Mouse (Mus musculus) midbrain, embryonic 13.5 days (tissue): ENCODE measurements around the gene Tacstd2. TPM values are rescaled to one million over a fixed set of nuclear protein-coding genes. Genes with fewer than 3 reads are reported as not detected.

ENCODE experiments used
- ATAC-seq: fragments of 200-750 bp; cut with Nextera tagmentation; 2 replicates; pipeline ENCODE4 v1.8.0; 2017; ENCODE audit warnings: mild to moderate bottlenecking, moderate TSS enrichment, moderate library complexity
- H3K27ac ChIP-seq: fragments of 300-500 bp; sonication (generic); 2 replicates; pipeline ENCODE4 v1.5.1; 2015; ENCODE audit warnings: inconsistent platforms, mild to moderate bottlenecking, moderate library complexity
- H3K27me3 ChIP-seq: fragments of 300-500 bp; sonication (generic); 2 replicates; pipeline ENCODE4 v1.6.1; 2015; ENCODE audit warnings: mild to moderate bottlenecking, inconsistent platforms
- H3K36me3 ChIP-seq: fragments of 300-500 bp; sonication (generic); 2 replicates; pipeline ENCODE4 v1.6.1; 2015; ENCODE audit warnings: mild to moderate bottlenecking, inconsistent platforms
- H3K4me1 ChIP-seq: fragments of 300-500 bp; sonication (generic); replicated peaks from 2 replicates; pipeline ENCODE4 v1.6.1; 2015; ENCODE audit warnings: inconsistent platforms
- H3K4me2 ChIP-seq: fragments of 300-500 bp; sonication (generic); replicated peaks from 2 replicates; pipeline ENCODE4 v1.6.1; 2015; ENCODE audit warnings: moderate library complexity, mild to moderate bottlenecking, inconsistent platforms
- H3K4me3 ChIP-seq: fragments of 300-500 bp; sonication (generic); replicated peaks from 2 replicates; pipeline ENCODE4 v1.5.1; 2015; ENCODE audit warnings: mild to moderate bottlenecking, inconsistent platforms
- H3K9ac ChIP-seq: fragments of 300-500 bp; sonication (generic); replicated peaks from 2 replicates; pipeline ENCODE4 v1.6.1; 2015; ENCODE audit warnings: mild to moderate bottlenecking, inconsistent platforms
- H3K9me3 ChIP-seq: fragments of 300-500 bp; sonication (generic); 2 replicates; pipeline ENCODE4 v1.6.1; 2016; ENCODE audit warnings: mild to moderate bottlenecking, inconsistent platforms
- WGBS: fragments of 180-500 bp; shearing (Covaris S2); methylation state at CpG from one replicate; pipeline ENCODE4 v1.1.7; 2015; 5-methylcytosine and 5-hydroxymethylcytosine counted together
- polyA plus RNA-seq: library from polyadenylated mRNA; unstranded; fragments of >200 nt; fragmentation: Nextera tagmentation; extraction: Ambion mirVana; gene quantifications from 2 replicates; pipeline ENCODE4 v1.2.1, GENCODE M21; 2015

Gene Tacstd2
- polyA plus RNA-seq, result 0.18 and 0.20 TPM in 2 replicates

DNA sequence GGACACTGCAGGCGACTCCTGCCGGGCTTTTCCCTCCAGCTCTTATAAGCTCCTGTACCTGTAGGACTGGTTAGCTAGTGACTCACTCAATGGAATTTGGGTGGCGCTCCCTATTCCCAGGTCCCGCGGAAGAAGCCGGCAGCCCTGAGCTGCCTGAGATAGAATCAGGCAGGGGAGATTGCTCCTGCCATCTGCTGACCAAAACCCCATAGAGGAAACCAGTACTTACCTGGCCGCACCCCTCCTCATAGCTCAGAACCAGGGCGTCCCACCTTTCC is at the start of gene Tacstd2:
Tacstd2 (minus strand) TSS at position 20 of the 278 bp plus-strand sequence.
- Histone ChIP-seq H3K9ac (peak within 1 kb of the TSS; percentile 40; the same call in 1 of the 2 replicates), H3K27me3 (peaks cover 62% of the 10 kb centered on the region), H3K9me3 (no peaks in the 10 kb centered on the region), H3K4me2 (peak within 1 kb of the TSS; percentile 74), H3K4me3 (peak within 1 kb of the TSS; percentile 48), H3K36me3 (no peaks in the 10 kb centered on the region), H3K27ac (no peak within 1 kb of the TSS), H3K4me1 (peaks cover 19% of the 10 kb centered on the region)
- no peak; the same call in 1 of the 2 replicates for ATAC-seq
- WGBS, result 4% methylated on average over 8 of the region's 8 CpGs

DNA sequence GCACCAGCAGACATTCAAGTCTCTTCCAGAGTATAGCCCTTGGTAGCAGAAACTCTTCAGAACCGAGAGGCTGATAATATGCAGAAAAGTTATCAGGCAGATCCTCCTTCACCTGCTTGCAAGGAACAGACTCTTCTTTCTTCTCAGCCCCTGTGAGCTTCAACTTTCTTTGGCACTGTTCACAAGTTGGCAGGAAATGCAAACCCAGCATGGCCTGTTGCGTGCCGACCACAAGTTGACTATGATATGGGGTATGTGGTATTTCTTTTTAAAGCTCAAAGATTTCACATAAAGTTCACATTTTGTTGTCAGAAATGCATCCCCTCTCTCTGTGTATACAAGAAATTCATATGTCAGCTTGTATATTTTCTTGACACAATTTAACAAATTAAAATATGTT is 30.7 kb upstream of the Tacstd2 start:
- WGBS, result 87% methylated on average over 3 of the region's 3 CpGs
- ATAC-seq, result no peak
- Histone ChIP-seq H3K27ac (no peak overlapping the region), H3K4me1 (no peaks in the 10 kb centered on the region), H3K36me3 (no peaks in the 10 kb centered on the region), H3K9me3 (no peaks in the 10 kb centered on the region), H3K4me2 (no peak overlapping the region), H3K9ac (no peak overlapping the region), H3K4me3 (no peak overlapping the region), H3K27me3 (no peaks in the 10 kb centered on the region)

DNA sequence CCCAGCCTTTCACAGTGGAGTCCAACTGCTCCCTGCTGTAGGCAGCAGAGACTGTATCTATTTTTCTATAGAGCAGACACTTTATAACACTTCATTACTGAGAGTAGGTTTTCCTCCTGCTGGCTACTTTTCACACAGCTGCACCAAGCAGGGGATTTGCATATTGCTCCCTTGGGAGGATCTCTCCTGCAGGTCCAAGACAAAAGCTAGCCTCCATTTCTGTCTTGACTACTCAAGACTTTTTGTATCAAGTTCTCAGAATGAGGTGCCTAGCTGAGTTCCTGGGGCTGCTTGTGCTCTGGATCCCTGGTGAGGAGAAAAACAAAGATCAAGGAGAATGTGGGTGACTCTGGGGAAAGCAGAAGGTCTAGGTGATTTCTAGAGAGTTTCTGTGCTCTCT is 19.8 kb upstream of the Tacstd2 start:
- Histone ChIP-seq H3K9me3 (no peaks in the 10 kb centered on the region), H3K27me3 (no peaks in the 10 kb centered on the region), H3K27ac (no peak overlapping the region), H3K4me2 (no peak overlapping the region), H3K36me3 (no peaks in the 10 kb centered on the region), H3K4me3 (no peak overlapping the region), H3K4me1 (no peaks in the 10 kb centered on the region), H3K9ac (no peak overlapping the region)
- no peak for ATAC-seq

DNA sequence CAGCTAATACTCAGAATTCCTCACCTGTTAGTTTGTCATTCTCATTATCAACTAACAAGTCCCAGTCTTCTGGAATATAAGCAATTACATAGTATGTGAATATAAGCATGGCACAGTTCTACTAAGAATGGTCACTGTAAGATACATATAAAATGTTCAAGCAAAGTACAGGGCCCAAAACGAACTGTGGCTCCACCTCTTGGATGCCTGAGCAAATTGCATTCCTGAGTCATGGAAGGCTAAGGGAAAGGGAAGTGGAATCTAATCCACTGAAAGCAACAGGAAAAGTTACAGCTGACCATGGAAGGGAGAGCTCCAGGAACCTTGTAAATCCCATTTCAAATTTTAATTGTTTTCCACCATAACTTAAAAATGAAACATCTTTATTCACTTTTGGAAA is 14.0 kb upstream of the Tacstd2 start:
- Histone ChIP-seq H3K27me3 (no peaks in the 10 kb centered on the region), H3K4me3 (no peak overlapping the region), H3K9me3 (no peaks in the 10 kb centered on the region), H3K27ac (no peak overlapping the region), H3K4me2 (no peak overlapping the region), H3K9ac (no peak overlapping the region), H3K36me3 (no peaks in the 10 kb centered on the region), H3K4me1 (no peaks in the 10 kb centered on the region)
- ATAC-seq, result no peak
- WGBS, result 27% methylated on average over 1 of the region's 1 CpGs

DNA sequence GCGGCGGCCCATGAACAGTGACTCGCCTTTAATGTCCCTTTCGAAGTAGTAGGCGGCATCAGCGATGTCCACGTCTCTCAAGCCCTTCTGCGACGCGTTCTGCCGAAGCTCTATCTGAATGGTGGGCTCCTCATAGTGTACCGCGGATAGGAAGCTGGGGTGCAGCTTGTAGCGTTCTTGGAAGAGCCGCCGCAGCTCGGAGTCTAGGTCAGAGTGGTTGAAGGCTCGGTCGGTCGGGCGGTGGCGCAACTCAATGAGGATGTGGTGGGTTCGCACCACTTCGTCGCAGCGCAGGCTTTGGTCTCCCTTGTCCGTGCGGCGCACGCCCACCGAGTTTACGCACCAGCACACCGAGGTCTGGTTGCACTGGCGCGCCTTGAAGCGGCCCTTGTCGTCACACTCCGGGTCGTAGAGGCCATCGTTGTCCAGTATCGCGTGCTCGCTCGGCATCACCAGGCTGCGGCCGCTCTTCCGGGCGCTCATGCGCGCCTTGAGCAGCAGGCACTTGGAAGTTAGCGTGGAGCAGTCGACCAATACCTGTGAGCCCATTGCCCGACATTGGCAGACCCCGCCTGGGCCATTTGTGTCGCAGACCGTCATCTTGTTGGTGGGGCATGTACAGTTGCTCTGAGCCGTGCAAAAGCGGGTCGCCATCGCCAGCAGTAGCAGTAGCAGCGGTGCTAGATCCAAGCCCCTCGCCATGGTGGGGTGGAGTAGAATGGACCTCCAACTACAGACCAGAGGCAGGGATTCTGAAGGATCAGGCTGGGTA is 405 bp downstream of the Tacstd2 start:
- Histone ChIP-seq H3K4me1 (peaks cover 19% of the 10 kb centered on the region), H3K36me3 (no peaks in the 10 kb centered on the region), H3K27me3 (peaks cover 66% of the 10 kb centered on the region), H3K9me3 (no peaks in the 10 kb centered on the region), H3K27ac (no peak overlapping the region), H3K4me2 (peak overlapping the region; percentile 74), H3K9ac (peak overlapping the region; percentile 40; the same call in 1 of the 2 replicates), H3K4me3 (peak overlapping the region; percentile 48)
- peak; percentile 74 for ATAC-seq
- WGBS, result under 1% methylated on average over 62 of the region's 62 CpGs

DNA sequence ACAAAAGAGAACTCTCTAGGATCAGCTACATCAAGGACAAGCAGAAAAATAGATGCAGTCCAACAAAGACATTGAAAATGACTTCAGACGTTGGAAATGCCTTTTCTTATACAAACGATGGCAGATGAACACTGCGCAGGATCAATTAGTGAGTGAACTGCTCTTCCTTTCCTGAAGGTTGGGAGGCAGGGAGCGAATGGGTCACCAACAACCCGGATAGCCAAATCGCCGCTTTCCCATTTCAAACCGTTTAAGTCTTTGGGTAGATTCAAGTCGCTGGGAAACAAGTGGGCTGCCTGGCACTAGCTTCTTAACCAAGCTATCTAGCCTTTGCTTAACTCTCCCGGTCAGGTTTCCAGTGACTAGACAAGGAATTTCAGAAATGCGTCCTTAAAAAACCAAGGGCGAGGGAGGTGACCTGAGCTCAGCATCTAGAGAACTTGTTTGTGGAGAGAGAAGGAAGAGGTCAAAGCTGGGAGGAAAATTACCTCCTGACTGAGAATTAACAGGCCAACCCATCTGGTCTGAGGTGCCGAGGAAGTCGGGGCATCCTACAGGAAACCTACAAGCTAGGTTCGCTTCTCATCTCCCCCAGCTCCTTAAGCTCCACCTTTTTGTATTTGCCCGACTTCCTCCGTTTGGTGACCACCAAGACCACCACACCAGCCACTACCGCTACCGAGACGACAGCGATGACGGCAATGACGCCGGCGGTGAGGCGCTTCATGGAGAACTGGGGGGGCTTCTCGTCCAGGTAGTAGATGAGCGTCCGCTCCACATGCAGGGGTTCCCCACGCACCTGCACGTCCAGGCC is 1.2 kb downstream of the Tacstd2 start:
- Histone ChIP-seq H3K9ac (peak overlapping the region; percentile 40; the same call in 1 of the 2 replicates), H3K4me1 (peaks cover 19% of the 10 kb centered on the region), H3K27me3 (peaks cover 67% of the 10 kb centered on the region), H3K4me2 (peak overlapping the region; percentile 74), H3K4me3 (peak overlapping the region; percentile 48), H3K9me3 (no peaks in the 10 kb centered on the region), H3K27ac (no peak overlapping the region), H3K36me3 (no peaks in the 10 kb centered on the region)
- 9% methylated on average over 31 of the region's 31 CpGs for WGBS
- ATAC-seq, result peak; percentile 21

DNA sequence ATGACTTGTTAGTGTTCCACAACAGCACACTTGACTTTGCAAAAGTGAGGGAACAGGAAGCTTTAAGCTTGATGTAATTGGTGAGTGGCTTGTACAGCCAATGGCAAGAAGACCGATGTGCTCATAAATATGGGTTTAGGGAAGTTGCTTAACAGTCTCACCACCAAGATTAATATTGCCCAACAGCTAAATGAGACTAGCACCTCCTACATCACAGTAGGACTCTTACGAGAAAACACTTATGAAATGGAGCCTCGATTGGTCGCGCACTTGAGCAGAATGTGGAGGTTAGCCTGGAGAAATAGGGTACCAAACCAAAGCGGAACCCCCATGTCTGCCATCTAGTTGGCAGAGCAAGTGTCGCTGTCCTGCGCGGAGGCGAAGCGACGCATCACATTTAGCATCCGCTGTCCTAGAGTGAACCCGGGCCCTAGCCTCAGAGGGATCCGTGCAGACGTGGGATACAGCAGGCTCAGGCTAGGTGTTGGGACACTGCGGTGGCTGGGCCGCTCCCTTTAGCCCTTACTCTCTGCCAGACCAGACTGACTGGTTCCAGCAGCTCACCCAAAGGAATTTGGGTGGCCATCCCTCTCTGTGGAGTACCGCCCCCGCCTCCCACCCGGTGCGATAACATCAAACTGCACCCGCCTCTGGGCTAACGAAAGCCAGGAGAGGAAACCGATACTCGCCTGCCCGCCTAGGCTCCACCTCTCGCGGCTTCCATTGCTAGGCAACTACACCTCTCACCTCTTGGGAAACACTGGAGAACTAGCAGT is 2.7 kb downstream of the Tacstd2 start:
- Histone ChIP-seq H3K27ac (no peak overlapping the region), H3K27me3 (peaks cover 67% of the 10 kb centered on the region), H3K4me2 (peak overlapping the region; percentile 42), H3K4me1 (peaks cover 19% of the 10 kb centered on the region), H3K36me3 (no peaks in the 10 kb centered on the region), H3K9ac (no peak overlapping the region), H3K4me3 (peak overlapping the region; percentile 20), H3K9me3 (no peaks in the 10 kb centered on the region)
- 10% methylated on average over 29 of the region's 29 CpGs for WGBS
- ATAC-seq, result peak; percentile 66

DNA sequence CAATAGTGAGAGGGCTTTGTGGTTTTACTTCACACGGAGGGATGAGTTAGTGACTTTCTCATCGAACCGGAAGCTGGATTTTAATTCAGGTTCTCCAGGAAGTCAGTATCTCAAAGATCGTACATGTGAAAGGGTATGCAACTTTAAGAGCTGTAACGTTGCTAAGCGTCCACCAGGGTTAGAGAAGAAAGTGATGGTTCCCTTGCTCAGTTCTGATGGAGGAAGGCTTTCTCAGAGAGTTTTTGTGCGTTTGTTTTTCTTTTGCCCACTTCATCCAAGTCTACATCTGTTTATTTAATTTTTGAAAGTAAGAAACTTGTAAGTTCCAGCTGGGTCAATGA is 3.8 kb downstream of the Tacstd2 start:
- Histone ChIP-seq H3K4me2 (no peak overlapping the region), H3K27me3 (peaks cover 62% of the 10 kb centered on the region), H3K36me3 (no peaks in the 10 kb centered on the region), H3K9ac (no peak overlapping the region), H3K27ac (no peak overlapping the region), H3K9me3 (no peaks in the 10 kb centered on the region), H3K4me3 (no peak overlapping the region), H3K4me1 (peaks cover 19% of the 10 kb centered on the region)
- no peak for ATAC-seq
- WGBS, result 60% methylated on average over 7 of the region's 7 CpGs

DNA sequence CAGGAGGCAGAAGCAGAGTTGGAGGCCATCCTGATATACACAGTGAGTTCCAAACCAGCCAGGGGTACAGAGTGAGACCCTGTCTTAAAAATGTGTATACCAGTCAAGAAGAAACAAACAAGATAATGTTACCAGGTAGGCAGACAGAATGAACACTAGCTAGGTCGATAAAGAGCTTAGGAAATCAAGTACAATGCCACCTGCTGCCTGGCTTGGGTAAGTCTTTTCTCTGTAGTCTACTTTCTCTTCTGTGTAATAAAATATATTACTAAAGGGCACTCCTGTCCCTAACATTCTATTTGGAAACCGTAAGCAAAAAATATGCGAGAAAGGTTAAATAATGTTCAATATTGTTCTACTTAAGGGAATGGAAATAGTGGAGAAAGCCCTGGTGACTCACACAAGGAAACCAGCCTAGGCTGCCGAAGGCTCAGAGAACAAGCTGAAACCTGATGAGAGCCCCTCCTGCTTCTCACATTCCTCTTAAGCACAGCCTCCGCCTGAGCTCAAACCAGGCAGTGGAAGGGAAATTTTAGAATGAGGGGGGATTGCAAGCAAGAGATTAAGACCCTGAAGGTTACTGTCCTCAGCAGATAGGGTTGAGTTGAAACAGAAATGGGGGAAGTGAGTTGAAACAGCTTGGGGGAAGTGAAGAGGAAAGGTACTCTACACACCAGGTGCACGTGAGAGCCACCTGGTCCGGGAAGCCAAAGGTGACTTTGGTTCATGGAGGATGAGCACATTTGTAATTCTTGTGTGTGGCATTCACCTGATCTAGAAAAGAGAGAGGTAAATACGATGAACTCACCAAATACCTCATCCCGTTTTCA is 4.4 kb downstream of the Tacstd2 start:
- WGBS, result 71% methylated on average over 9 of the region's 9 CpGs
- Histone ChIP-seq H3K36me3 (no peaks in the 10 kb centered on the region), H3K9ac (no peak overlapping the region), H3K9me3 (no peaks in the 10 kb centered on the region), H3K27ac (no peak overlapping the region), H3K4me2 (no peak overlapping the region), H3K4me1 (peaks cover 19% of the 10 kb centered on the region), H3K4me3 (no peak overlapping the region), H3K27me3 (peaks cover 56% of the 10 kb centered on the region)
- no peak for ATAC-seq

DNA sequence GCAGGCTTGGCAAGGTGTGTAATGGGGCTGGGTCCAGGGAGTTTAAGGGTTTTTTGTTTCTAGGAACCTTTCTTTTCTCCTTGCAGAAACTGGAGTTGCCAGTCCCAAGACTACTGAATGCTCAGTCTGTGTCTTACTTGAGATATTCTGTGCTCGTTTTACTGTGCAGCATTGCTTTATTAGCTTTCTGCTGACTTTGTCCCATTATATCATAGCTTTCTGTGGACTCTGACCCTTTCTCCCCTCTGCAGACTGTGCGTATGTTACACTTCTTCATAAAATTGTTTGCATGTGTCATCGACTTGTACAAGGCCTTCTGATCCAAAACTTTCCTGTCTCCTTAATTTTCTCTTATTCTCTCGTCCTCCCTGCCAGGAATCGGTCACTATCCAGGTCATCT is 9.2 kb downstream of the Tacstd2 start:
- Histone ChIP-seq H3K36me3 (no peaks in the 10 kb centered on the region), H3K4me2 (no peak overlapping the region), H3K9me3 (no peaks in the 10 kb centered on the region), H3K27ac (no peak overlapping the region), H3K4me3 (no peak overlapping the region), H3K4me1 (no peaks in the 10 kb centered on the region), H3K9ac (no peak overlapping the region), H3K27me3 (peaks cover 8% of the 10 kb centered on the region)
- WGBS, result 86% methylated on average over 5 of the region's 5 CpGs
- no peak for ATAC-seq

DNA sequence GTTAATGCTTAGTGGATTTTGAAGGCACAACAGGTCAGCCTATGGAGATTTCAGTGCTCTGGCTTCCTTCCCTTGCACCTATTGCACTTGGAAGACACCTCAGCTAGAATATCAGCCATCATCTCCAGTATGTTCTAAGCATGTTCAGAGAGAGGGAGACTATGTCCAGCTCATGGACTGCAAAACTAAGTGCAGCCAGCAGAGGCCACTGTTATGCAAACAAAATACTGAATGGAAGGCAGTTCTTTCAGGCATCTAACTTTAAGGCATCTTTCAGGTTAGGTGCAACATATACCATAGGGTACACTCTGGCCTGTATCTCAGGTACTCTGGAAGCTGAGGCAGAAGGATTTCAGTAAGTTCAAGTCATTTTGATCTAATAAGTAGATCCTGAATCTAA is 24.8 kb downstream of the Tacstd2 start:
- Histone ChIP-seq H3K36me3 (no peaks in the 10 kb centered on the region), H3K9ac (no peak overlapping the region), H3K4me2 (no peak overlapping the region), H3K9me3 (no peaks in the 10 kb centered on the region), H3K4me1 (no peaks in the 10 kb centered on the region), H3K27me3 (no peaks in the 10 kb centered on the region), H3K27ac (no peak overlapping the region), H3K4me3 (no peak overlapping the region)
- ATAC-seq, result no peak
